ENCODE assay signal across 10 mouse cellular contexts in the genomic region with DNA sequence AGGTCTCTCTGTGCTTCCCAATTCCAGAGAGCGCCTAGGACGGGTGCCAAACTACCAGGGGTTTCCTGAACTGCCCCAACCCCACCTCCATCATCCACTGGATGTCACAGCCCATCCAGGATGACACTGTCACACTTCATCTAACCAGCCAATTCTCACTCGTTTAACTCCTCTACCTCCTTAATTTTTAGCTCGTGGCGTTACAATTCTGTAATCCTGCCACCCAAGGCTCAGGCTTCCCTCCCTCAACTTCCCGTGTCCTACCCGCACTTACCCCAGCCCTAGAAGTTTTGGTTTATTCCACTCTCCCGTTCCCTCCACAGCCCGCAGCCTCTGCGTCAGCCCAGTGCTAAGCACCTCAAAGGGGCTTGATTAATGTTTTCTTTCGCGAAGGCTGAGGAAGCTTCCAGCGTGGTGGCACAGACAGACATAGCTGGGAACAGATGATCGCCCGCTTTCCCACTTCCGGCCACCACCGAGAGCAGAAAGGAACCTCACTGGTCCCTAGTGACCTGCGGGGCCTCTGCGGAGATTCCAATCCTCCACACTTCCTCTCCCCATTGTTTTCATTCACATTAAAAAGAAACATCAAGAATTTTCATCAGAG.
DNase-seq lines count a peak whose midpoint lies in the region; ATAC-seq and TF ChIP-seq lines count a peak whose summit lies in the region.
"Had no signal": no experiment of that assay in that cellular context is flagged by ENCODE, and none has a peak within 500 bp of the region (broad histone marks: within the 10 kb centered on the region; RNA-seq: fewer than 3 reads in every experiment).

No protein-coding gene starts in this region.

- WGBS in heart, adult 2 months = 31% methylated on average over 19 of the region's 19 CpGs
- WGBS in heart, embryonic 14.5 days = 49% methylated on average over 19 of the region's 19 CpGs
- 24% methylated on average over 19 of the region's 19 CpGs for WGBS in liver, embryonic 12.5 days (ENCODE audit: insufficient replicate concordance)

- no peak for TF ChIP-seq EP300 in heart, adult 2 months (IDR thresholded peaks at IDR 0.05; ENCODE audit: insufficient read depth, low read depth, low read length)
- peak; percentile 82 for TF ChIP-seq EP300 in CH12.LX (IDR thresholded peaks at IDR 0.05; ENCODE audit: low read length)

- H3K79me2 ChIP-seq in heart, adult 2 months (replicated peaks; ENCODE audit: control insufficient read depth, insufficient read depth, low read length) = peaks cover 4% of the 10 kb centered on the region; the same call in 1 of the 2 replicates
- H3K79me2 ChIP-seq in CH12.LX (replicated peaks; ENCODE audit: control insufficient read depth, extremely low read depth, insufficient read depth, poor library complexity, severe bottlenecking) = peaks cover 77% of the 10 kb centered on the region

- no peaks in the 10 kb centered on the region for H3K27me3 ChIP-seq in heart, adult 2 months (ENCODE audit: control insufficient read depth, insufficient read depth, low read length)
- H3K27me3 ChIP-seq in CH12.LX (replicated peaks) = no peaks in the 10 kb centered on the region
- no peaks in the 10 kb centered on the region for H3K27me3 ChIP-seq in heart, embryonic 14.5 days (ENCODE audit: control insufficient read depth, insufficient read depth, low read length)
- no peaks in the 10 kb centered on the region for H3K27me3 ChIP-seq in liver, embryonic 12.5 days (replicated peaks)
- H3K27me3 ChIP-seq: embryonic facial prominence, embryonic 13.5 days had no signal

- peak in 1 of 2 experiments; percentile 41 for DNase-seq in heart, adult 2 months
- no peak for DNase-seq in heart, adult 9 months (ENCODE audit: low spot score in 2 of 2)
- peak; percentile 49 for DNase-seq in CH12.LX (ENCODE audit: extremely low read depth)
- DNase-seq in cerebellum, postnatal 4 days (ENCODE audit: low spot score in 2 of 2) = no peak
- no peak for DNase-seq in cerebellum, postnatal 14 days
- DNase-seq in layer of hippocampus, adult 9-10 months (ENCODE audit: low spot score) = no peak

- H3K4me1 ChIP-seq in heart, adult 2 months (ENCODE audit: control insufficient read depth, insufficient read depth, low read length) = peaks cover 17% of the 10 kb centered on the region
- H3K4me1 ChIP-seq in CH12.LX (ENCODE audit: control insufficient read depth in 1 of 2, insufficient read depth in 2 of 2) = peaks cover under 1 to 50% of the 10 kb centered on the region in 2 experiments
- peaks cover 6 to 10% of the 10 kb centered on the region in 2 experiments for H3K4me1 ChIP-seq in heart, embryonic 14.5 days (ENCODE audit: control insufficient read depth in 2 of 2, insufficient read depth in 2 of 2, low read length in 2 of 2)
- peaks cover 5% of the 10 kb centered on the region; the same call in 1 of the 2 replicates for H3K4me1 ChIP-seq in liver, embryonic 12.5 days

- ATAC-seq in heart, embryonic 14.5 days (ENCODE audit: insufficient number of reproducible peaks, insufficient read depth, low FRiP score, low read depth) = no peak
- no peak for ATAC-seq in liver, embryonic 12.5 days

- H3K36me3 ChIP-seq in heart, adult 2 months (ENCODE audit: control insufficient read depth, insufficient read depth, low read length) = peaks cover 13% of the 10 kb centered on the region
- H3K36me3 ChIP-seq in CH12.LX (replicated peaks in 1 of 2; ENCODE audit: control insufficient read depth in 1 of 2, insufficient read depth in 1 of 2, low read length in 1 of 2) = peaks cover 0 to 32% of the 10 kb centered on the region in 2 experiments
- H3K36me3 ChIP-seq in heart, embryonic 14.5 days (ENCODE audit: control insufficient read depth, insufficient read depth, low read length) = no peaks in the 10 kb centered on the region
- no peaks in the 10 kb centered on the region for H3K36me3 ChIP-seq in liver, embryonic 12.5 days
- H3K36me3 ChIP-seq: embryonic facial prominence, embryonic 13.5 days had no signal

- H3K9me3 ChIP-seq in CH12.LX (replicated peaks; ENCODE audit: low read length) = no peaks in the 10 kb centered on the region
- H3K9me3 ChIP-seq in heart, embryonic 14.5 days (ENCODE audit: control insufficient read depth, low read length) = no peaks in the 10 kb centered on the region
- no peaks in the 10 kb centered on the region for H3K9me3 ChIP-seq in liver, embryonic 12.5 days (replicated peaks)
- H3K9me3 ChIP-seq: embryonic facial prominence, embryonic 13.5 days had no signal

- in situ Hi-C loops in CH12.LX (cut with MboI; ENCODE audit: low pct_ligation_motif_present, low pct_unique_long_range_greater_than_20kb, low sequenced_read_pairs) = no loop called here

- H3K4me2 ChIP-seq in CH12.LX (ENCODE audit: insufficient read depth, low read depth, poor library complexity, severe bottlenecking) = peak overlapping the region; percentile 55
- peak overlapping the region; percentile 34 for H3K4me2 ChIP-seq in heart, embryonic 14.5 days (ENCODE audit: low read length)
- peak overlapping the region; percentile 41 for H3K4me2 ChIP-seq in liver, embryonic 12.5 days
- H3K4me2 ChIP-seq: embryonic facial prominence, embryonic 13.5 days had no signal

- dilution Hi-C loops in CH12.LX (cut with MboI; ENCODE audit: extremely low pct_ligation_motif_present, extremely low pct_unique_long_range_greater_than_20kb, low sequenced_read_pairs) = no loop called here

- no peak for TF ChIP-seq POLR2A in heart, adult 2 months (IDR thresholded peaks at IDR 0.05; ENCODE audit: insufficient read depth, low read depth, low read length)
- TF ChIP-seq POLR2A in CH12.LX (IDR thresholded peaks at IDR 0.05; ENCODE audit: low read depth, low read length) = no peak; the same call in none of the 2 replicates

- TF ChIP-seq CTCF in heart, adult 2 months (IDR thresholded peaks at IDR 0.05) = no peak
- TF ChIP-seq CTCF in CH12.LX (conservative IDR thresholded peaks at IDR 0.05 in 1 of 2, IDR thresholded peaks at IDR 0.05 in 1 of 2; ENCODE audit: low read depth in 2 of 2, low read length in 2 of 2) = no peak

- peak overlapping the region; percentile 38 for H3K27ac ChIP-seq in heart, adult 2 months
- H3K27ac ChIP-seq in CH12.LX (ENCODE audit: insufficient read depth, low read depth) = peak overlapping the region; percentile 96
- H3K27ac ChIP-seq in heart, embryonic 14.5 days (replicated peaks in 1 of 2; ENCODE audit: control insufficient read depth in 1 of 2, insufficient read depth in 1 of 2, low read depth in 2 of 2, low read length in 2 of 2) = peak overlapping the region; percentile 19 to 43; a peak in 3 of 4 replicates
- H3K27ac ChIP-seq in liver, embryonic 12.5 days = no peak overlapping the region
- H3K27ac ChIP-seq: embryonic facial prominence, embryonic 13.5 days had no signal

- H3K9ac ChIP-seq in heart, adult 2 months (ENCODE audit: low read depth, low read length) = peak overlapping the region; percentile 37
- H3K9ac ChIP-seq in CH12.LX (ENCODE audit: insufficient read depth, low read depth) = peak overlapping the region; percentile 99
- H3K9ac ChIP-seq in heart, embryonic 14.5 days (ENCODE audit: low read length) = no peak overlapping the region
- 0 out of 2 replicates have a peak overlapping the region, but pooled peaks have one; percentile 27 for H3K9ac ChIP-seq in liver, embryonic 12.5 days
- H3K9ac ChIP-seq: embryonic facial prominence, embryonic 13.5 days had no signal

- no peak for TF ChIP-seq RAD21 in CH12.LX (IDR thresholded peaks at IDR 0.05; ENCODE audit: low read depth, low read length)

- peak overlapping the region; percentile 19; the same call in 1 of the 2 replicates for H3K4me3 ChIP-seq in heart, adult 2 months
- H3K4me3 ChIP-seq in CH12.LX (replicated peaks in 1 of 3; ENCODE audit: low read depth in 2 of 3, low read length in 2 of 3, poor library complexity in 1 of 3) = peak overlapping the region; percentile 53 to 86 (median 78)
- 0 out of 4 replicates have a peak overlapping the region, but pooled peaks of 1 of the 2 experiments have one; percentile 10 for H3K4me3 ChIP-seq in heart, embryonic 14.5 days (ENCODE audit: control insufficient read depth in 1 of 2, insufficient read depth in 1 of 2, low read depth in 1 of 2, low read length in 2 of 2)
- no peak overlapping the region for H3K4me3 ChIP-seq in liver, embryonic 12.5 days
- H3K4me3 ChIP-seq: embryonic facial prominence, embryonic 13.5 days; myocyte had no signal

- intact Hi-C loops in heart, adult 2 months (cut with DNase I) = no loop called here

TF ChIP-seq in CH12.LX, 34 proteins besides CTCF, POLR2A, EP300 and RAD21:
- TF ChIP-seq CHD2 (IDR thresholded peaks at IDR 0.05; ENCODE audit: low read length) = peak; percentile 54
- TF ChIP-seq ZKSCAN1 (IDR thresholded peaks at IDR 0.05; ENCODE audit: borderline replicate concordance, low read depth, low read length) = no peak
- no peak for TF ChIP-seq NELFE (IDR thresholded peaks at IDR 0.05; ENCODE audit: low read depth, low read length)
- no peak for TF ChIP-seq MYC (IDR thresholded peaks at IDR 0.05; ENCODE audit: low read depth, low read length)
- TF ChIP-seq MXI1 (IDR thresholded peaks at IDR 0.05; ENCODE audit: low read depth, low read length) = peak; percentile 49; the same call in 1 of the 2 replicates
- peak; percentile 70 for TF ChIP-seq BHLHE40 (IDR thresholded peaks at IDR 0.05; ENCODE audit: low read depth, low read length)
- peak; percentile 91 for TF ChIP-seq ETS1 (conservative IDR thresholded peaks at IDR 0.05; ENCODE audit: low read depth, low read length)
- peak; percentile 74 for TF ChIP-seq SIN3A (IDR thresholded peaks at IDR 0.05; ENCODE audit: low read length)
- TF ChIP-seq KAT2A (IDR thresholded peaks at IDR 0.05; ENCODE audit: insufficient replicate concordance, low read length) = 0 out of 2 replicates have a peak, but pooled peaks have one; percentile 48
- TF ChIP-seq TCF12 (IDR thresholded peaks at IDR 0.05; ENCODE audit: low read depth, low read length) = peak; percentile 92
- no peak; the same call in 1 of the 2 replicates for TF ChIP-seq MAX (IDR thresholded peaks at IDR 0.05; ENCODE audit: low read length)
- peak; percentile 74; the same call in 1 of the 2 replicates for TF ChIP-seq MEF2A (IDR thresholded peaks at IDR 0.05; ENCODE audit: borderline replicate concordance, low read depth, low read length)
- TF ChIP-seq CHD1 (IDR thresholded peaks at IDR 0.05; ENCODE audit: low read depth, low read length) = no peak
- TF ChIP-seq ELF1 (IDR thresholded peaks at IDR 0.05; ENCODE audit: low read depth, low read length) = peak; percentile 64
- TF ChIP-seq PAX5 (IDR thresholded peaks at IDR 0.05; ENCODE audit: low read length) = no peak
- peak; percentile 87 for TF ChIP-seq IRF4 (IDR thresholded peaks at IDR 0.05; ENCODE audit: low read depth, low read length)
